Mouse (Mus musculus): ENCODE data around the gene Rfx8. TPM values are rescaled to one million over a fixed set of nuclear protein-coding genes. Genes with fewer than 3 reads are reported as not detected.

Gene Rfx8
- total RNA-seq, 1 experiment from 2014 or later = 0.67 TPM

Other genes starting within 250 kb of the Rfx8 start
- 39.0 to 79.2 TPM (median 41.9 TPM) in 3 replicates for gene Tbc1d8, start 242.2 kb downstream of the Rfx8 start, total RNA-seq (2017)
- gene Cnot11, start 186.0 kb downstream of the Rfx8 start, total RNA-seq (2017) = 23.9 to 27.3 TPM (median 24.0 TPM) in 3 replicates
- 204 to 430 TPM (median 348 TPM) in 3 replicates for gene Rnf149, start 143.6 kb downstream of the Rfx8 start, total RNA-seq (2017)
- gene Creg2, start 69.5 kb downstream of the Rfx8 start, total RNA-seq (2017) = 0.19 to 0.38 TPM in 2 of 3 replicates, not detected in the other
- not detected in 3 replicates for gene Gm3646, start 84.3 kb upstream of the Rfx8 start, total RNA-seq (2017)
- gene Map4k4, start 179.9 kb upstream of the Rfx8 start, total RNA-seq (2017) = 327 to 401 TPM (median 363 TPM) in 3 replicates